Mouse (Mus musculus): ENCODE data around the gene Unc13d.
"Not testable (repeated sequence)": the region's sequence is repeated elsewhere in the genome, so short reads cannot be mapped to it uniquely, and the experiment has no call there.

The Unc13d gene

GRCm38 (mm10) chr11:116030088-116030897, 47.5 kb downstream of the Unc13d start, which contains the start of gene Unk:
Gene Unk (plus strand): TSS chr11:116030322.
- in situ Hi-C loops (cut with MboI; ENCODE audit: low pct_unique_long_range_greater_than_20kb in 1 of 2, low sequenced_read_pairs in 2 of 2, unreplicated experiment in 1 of 2): no loop called here

GRCm38 (mm10) chr11:116029086-116029865, 48.5 kb downstream of the Unc13d start:
- in situ Hi-C loops (cut with MboI; ENCODE audit: low pct_unique_long_range_greater_than_20kb in 1 of 2, low sequenced_read_pairs in 2 of 2, unreplicated experiment in 1 of 2): no loop called here

GRCm38 (mm10) chr11:116028177-116028865, 49.4 kb downstream of the Unc13d start:
- in situ Hi-C loops (cut with MboI; ENCODE audit: low pct_unique_long_range_greater_than_20kb in 1 of 2, low sequenced_read_pairs in 2 of 2, unreplicated experiment in 1 of 2): no loop called here

GRCm38 (mm10) chr11:116027756-116028155, 50.0 kb downstream of the Unc13d start, which contains the start of gene H3f3b:
Gene H3f3b (minus strand): TSS chr11:116027962.
- in situ Hi-C loops (cut with MboI; ENCODE audit: low pct_unique_long_range_greater_than_20kb in 1 of 2, low sequenced_read_pairs in 2 of 2, unreplicated experiment in 1 of 2): no loop called here

GRCm38 (mm10) chr11:116025056-116025845, 52.5 kb downstream of the Unc13d start:
- in situ Hi-C loops (cut with MboI; ENCODE audit: low pct_unique_long_range_greater_than_20kb in 1 of 2, low sequenced_read_pairs in 2 of 2, unreplicated experiment in 1 of 2): no loop called here

- in situ Hi-C loops (cut with MboI; ENCODE audit: low pct_unique_long_range_greater_than_20kb in 1 of 2, low sequenced_read_pairs in 2 of 2, unreplicated experiment in 1 of 2): no loop called here
These were observed 53.4 kb downstream of the Unc13d start for GRCm38 (mm10) chr11:116024356-116024808.

GRCm38 (mm10) chr11:116023771-116024355, 53.9 kb downstream of the Unc13d start:
- in situ Hi-C loops (cut with MboI; ENCODE audit: low pct_unique_long_range_greater_than_20kb in 1 of 2, low sequenced_read_pairs in 2 of 2, unreplicated experiment in 1 of 2): no loop called here

- in situ Hi-C loops (cut with MboI; ENCODE audit: low pct_unique_long_range_greater_than_20kb in 1 of 2, low sequenced_read_pairs in 2 of 2, unreplicated experiment in 1 of 2): not testable (repeated sequence)
These were observed 54.5 kb downstream of the Unc13d start for GRCm38 (mm10) chr11:116023074-116023770.

- in situ Hi-C loops (cut with MboI; ENCODE audit: low pct_unique_long_range_greater_than_20kb in 1 of 2, low sequenced_read_pairs in 2 of 2, unreplicated experiment in 1 of 2): no loop called here
These were observed 55.4 kb downstream of the Unc13d start for GRCm38 (mm10) chr11:116022256-116022780.

- in situ Hi-C loops (cut with MboI; ENCODE audit: low pct_unique_long_range_greater_than_20kb in 1 of 2, low sequenced_read_pairs in 2 of 2, unreplicated experiment in 1 of 2): no loop called here
These were observed 56.2 kb downstream of the Unc13d start for GRCm38 (mm10) chr11:116021328-116022220.

GRCm38 (mm10) chr11:116020519-116020922, 57.2 kb downstream of the Unc13d start:
- in situ Hi-C loops (cut with MboI; ENCODE audit: low pct_unique_long_range_greater_than_20kb in 1 of 2, low sequenced_read_pairs in 2 of 2, unreplicated experiment in 1 of 2): no loop called here

GRCm38 (mm10) chr11:116019976-116020411, 57.8 kb downstream of the Unc13d start:
- in situ Hi-C loops (cut with MboI; ENCODE audit: low pct_unique_long_range_greater_than_20kb in 1 of 2, low sequenced_read_pairs in 2 of 2, unreplicated experiment in 1 of 2): no loop called here

GRCm38 (mm10) chr11:116019360-116019791, 58.4 kb downstream of the Unc13d start:
- in situ Hi-C loops (cut with MboI; ENCODE audit: low pct_unique_long_range_greater_than_20kb in 1 of 2, low sequenced_read_pairs in 2 of 2, unreplicated experiment in 1 of 2): no loop called here

GRCm38 (mm10) chr11:116018867-116019266, 58.9 kb downstream of the Unc13d start:
- in situ Hi-C loops (cut with MboI; ENCODE audit: low pct_unique_long_range_greater_than_20kb in 1 of 2, low sequenced_read_pairs in 2 of 2, unreplicated experiment in 1 of 2): not testable (repeated sequence)

- in situ Hi-C loops (cut with MboI; ENCODE audit: low pct_unique_long_range_greater_than_20kb in 1 of 2, low sequenced_read_pairs in 2 of 2, unreplicated experiment in 1 of 2): no loop called here
These were observed 59.7 kb downstream of the Unc13d start for GRCm38 (mm10) chr11:116018106-116018505.

- in situ Hi-C loops (cut with MboI; ENCODE audit: low pct_unique_long_range_greater_than_20kb in 1 of 2, low sequenced_read_pairs in 2 of 2, unreplicated experiment in 1 of 2): no loop called here
These were observed 62.9 kb downstream of the Unc13d start for GRCm38 (mm10) chr11:116014821-116015220.
